Mouse (Mus musculus): ENCODE measurements at regions not wholly inside any gene's neighbourhood (a gene's known extent, or its start where the extent isn't known, plus 50 kb on each side); places are given as distances from the start of the nearest gene placed in this dataset.

DNA sequence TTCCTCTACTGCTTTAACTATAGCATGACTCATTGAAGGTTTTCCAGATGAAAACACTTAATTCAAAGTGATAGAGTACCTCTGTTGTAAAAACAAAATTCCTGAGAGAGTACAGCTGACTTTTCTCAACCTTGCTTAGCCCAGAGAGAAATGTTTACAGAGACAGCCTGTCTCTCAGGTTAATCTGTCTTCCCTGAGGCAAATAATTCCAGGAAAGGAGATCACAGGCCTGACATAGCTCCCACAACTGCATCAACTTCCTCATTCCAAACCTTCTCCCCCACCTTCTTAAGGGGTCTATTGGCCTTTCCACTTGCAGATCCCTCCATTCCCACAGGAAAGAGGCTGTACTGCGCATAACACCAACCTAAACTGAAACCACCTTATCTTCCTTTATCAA is 586.1 kb upstream of the Impad1 start:
- WGBS: 97% methylated on average over 1 of the region's 1 CpGs
- no peak for TF ChIP-seq CTCF (IDR thresholded peaks at IDR 0.05; ENCODE audit: low read depth)

DNA sequence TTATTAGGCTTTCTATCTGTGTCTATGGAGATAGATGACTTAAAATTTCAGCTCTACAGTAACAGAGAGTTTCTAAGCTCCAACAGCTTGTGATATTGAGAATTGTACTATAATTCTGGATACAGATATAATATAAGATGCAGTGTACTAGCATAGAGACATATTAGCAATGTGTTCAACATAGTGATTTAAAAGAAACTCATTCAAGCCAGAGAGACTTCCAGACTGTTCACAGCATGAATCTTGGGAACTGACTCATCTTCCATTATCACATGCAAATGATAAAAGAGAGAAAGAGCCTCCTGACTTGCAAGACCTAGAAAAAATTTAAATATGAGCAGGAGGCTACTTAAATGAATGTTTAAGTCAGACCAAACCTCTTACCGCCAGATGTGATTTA is 565.1 kb upstream of the Impad1 start:
- Histone ChIP-seq H3K27me3 (ENCODE audit: insufficient read depth, low read length) (no peaks in the 10 kb centered on the region), H3K9me3 (ENCODE audit: low read length) (no peaks in the 10 kb centered on the region), H3K9ac (no peak overlapping the region), H3K4me3 (ENCODE audit: low read depth, low read length) (no peak overlapping the region), H3K4me1 (ENCODE audit: insufficient read depth) (no peaks in the 10 kb centered on the region), H3K27ac (ENCODE audit: low read depth, low read length) (no peak overlapping the region), H3K4me2 (ENCODE audit: low read depth) (no peak overlapping the region), H3K36me3 (ENCODE audit: insufficient read depth) (no peaks in the 10 kb centered on the region)
- peak; percentile 51 for ATAC-seq
- TF ChIP-seq CTCF (IDR thresholded peaks at IDR 0.05; ENCODE audit: low read depth): no peak
- WGBS: 91% methylated on average over 1 of the region's 1 CpGs
- no peak for DNase-seq

More for the DNA sequence above, 586.1 kb upstream of the Impad1 start:
- no peak overlapping the region for H3K27ac ChIP-seq (ENCODE audit: low read depth, low read length)
- no peak overlapping the region for H3K4me2 ChIP-seq (ENCODE audit: low read depth)
- no peaks in the 10 kb centered on the region for H3K36me3 ChIP-seq (ENCODE audit: insufficient read depth)
- H3K9me3 ChIP-seq (ENCODE audit: low read length): no peaks in the 10 kb centered on the region
- H3K4me3 ChIP-seq (ENCODE audit: low read depth, low read length): no peak overlapping the region
- no peak for ATAC-seq
- no peak overlapping the region for H3K9ac ChIP-seq
- no peaks in the 10 kb centered on the region for H3K4me1 ChIP-seq (ENCODE audit: insufficient read depth)
- DNase-seq: no peak
- no peaks in the 10 kb centered on the region for H3K27me3 ChIP-seq (ENCODE audit: insufficient read depth, low read length)

DNA sequence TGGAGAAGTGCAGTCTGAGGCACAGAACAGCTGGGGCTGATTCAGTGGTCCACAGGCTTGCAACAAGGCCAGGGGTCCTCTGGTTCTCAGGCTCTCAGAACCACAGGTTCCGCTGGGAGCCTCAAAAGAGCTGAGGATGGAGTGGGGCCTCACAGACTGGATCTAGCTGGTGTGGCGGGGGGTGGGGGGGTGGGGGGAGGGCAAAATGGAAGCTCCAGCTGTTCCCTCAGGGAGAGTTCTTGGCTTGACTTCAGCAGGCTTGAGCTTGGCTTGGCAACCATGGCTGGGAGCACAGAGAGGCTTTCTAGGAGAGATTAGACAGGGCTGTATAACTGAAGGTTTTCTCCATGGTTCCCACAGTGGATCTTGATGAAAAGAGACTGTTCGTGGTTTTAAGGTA is 553.1 kb upstream of the Impad1 start:
- H3K4me3 ChIP-seq (ENCODE audit: low read depth, low read length): no peak overlapping the region
- TF ChIP-seq CTCF (IDR thresholded peaks at IDR 0.05; ENCODE audit: low read depth): no peak
- H3K27ac ChIP-seq (ENCODE audit: low read depth, low read length): no peak overlapping the region
- no peaks in the 10 kb centered on the region for H3K27me3 ChIP-seq (ENCODE audit: insufficient read depth, low read length)
- no peak overlapping the region for H3K4me2 ChIP-seq (ENCODE audit: low read depth)
- WGBS: 76% methylated on average over 3 of the region's 3 CpGs
- ATAC-seq: no peak
- H3K36me3 ChIP-seq (ENCODE audit: insufficient read depth): no peaks in the 10 kb centered on the region
- H3K9ac ChIP-seq: no peak overlapping the region
- H3K4me1 ChIP-seq (ENCODE audit: insufficient read depth): no peaks in the 10 kb centered on the region
- H3K9me3 ChIP-seq (ENCODE audit: low read length): no peaks in the 10 kb centered on the region
- DNase-seq: no peak

DNA sequence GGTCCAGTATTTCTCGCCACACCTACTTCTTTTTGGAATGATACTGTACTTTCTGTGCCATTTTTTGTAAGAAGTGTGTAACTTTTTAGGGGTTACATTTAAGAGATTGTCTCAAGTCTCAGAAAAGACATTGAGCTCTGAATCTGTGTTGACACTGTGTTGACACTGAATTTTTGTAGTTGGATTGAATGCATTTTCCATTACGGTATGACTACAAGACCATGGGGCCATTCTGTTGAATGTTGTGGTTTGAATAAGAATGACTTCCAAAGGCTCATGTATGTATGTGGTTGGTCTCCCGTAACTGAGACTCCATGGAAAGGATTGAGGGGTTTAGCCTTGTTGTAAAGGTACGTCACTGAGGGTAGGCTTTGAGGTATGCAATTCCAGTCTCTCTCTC is 551.6 kb upstream of the Impad1 start:
- H3K4me2 ChIP-seq (ENCODE audit: low read depth): no peak overlapping the region
- WGBS: 86% methylated on average over 4 of the region's 4 CpGs
- H3K9me3 ChIP-seq (ENCODE audit: low read length): no peaks in the 10 kb centered on the region
- no peak overlapping the region for H3K4me3 ChIP-seq (ENCODE audit: low read depth, low read length)
- H3K9ac ChIP-seq: no peak overlapping the region
- no peak overlapping the region for H3K27ac ChIP-seq (ENCODE audit: low read depth, low read length)
- ATAC-seq: no peak
- no peak for TF ChIP-seq CTCF (IDR thresholded peaks at IDR 0.05; ENCODE audit: low read depth)
- no peak for DNase-seq
- no peaks in the 10 kb centered on the region for H3K27me3 ChIP-seq (ENCODE audit: insufficient read depth, low read length)
- H3K36me3 ChIP-seq (ENCODE audit: insufficient read depth): no peaks in the 10 kb centered on the region
- no peaks in the 10 kb centered on the region for H3K4me1 ChIP-seq (ENCODE audit: insufficient read depth)

DNA sequence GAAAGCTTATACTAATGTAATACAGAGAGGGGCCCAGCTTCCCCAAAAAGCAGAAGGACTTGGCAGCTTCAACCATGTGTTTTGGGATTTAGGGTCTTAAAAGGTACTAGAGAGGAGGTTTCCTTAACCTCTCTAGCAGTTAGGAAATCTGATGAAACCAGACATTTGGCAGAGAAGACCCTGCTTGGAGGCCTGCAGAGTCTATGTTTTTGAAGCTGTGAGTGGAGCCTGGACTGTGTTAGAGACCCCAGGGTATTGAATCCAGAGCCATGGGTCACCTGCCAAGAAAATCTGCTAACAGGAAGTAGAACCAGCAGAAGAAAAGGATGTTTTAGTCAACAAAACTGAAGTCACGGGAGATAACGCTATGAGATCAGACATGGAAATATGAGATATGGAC is 551.2 kb upstream of the Impad1 start:
- TF ChIP-seq CTCF (IDR thresholded peaks at IDR 0.05; ENCODE audit: low read depth): no peak
- Histone ChIP-seq H3K36me3 (ENCODE audit: insufficient read depth) (no peaks in the 10 kb centered on the region), H3K4me2 (ENCODE audit: low read depth) (no peak overlapping the region), H3K27ac (ENCODE audit: low read depth, low read length) (no peak overlapping the region), H3K9ac (no peak overlapping the region), H3K4me3 (ENCODE audit: low read depth, low read length) (no peak overlapping the region), H3K27me3 (ENCODE audit: insufficient read depth, low read length) (no peaks in the 10 kb centered on the region), H3K4me1 (ENCODE audit: insufficient read depth) (no peaks in the 10 kb centered on the region), H3K9me3 (ENCODE audit: low read length) (no peaks in the 10 kb centered on the region)
- DNase-seq: no peak
- WGBS: 93% methylated on average over 2 of the region's 2 CpGs
- no peak for ATAC-seq

DNA sequence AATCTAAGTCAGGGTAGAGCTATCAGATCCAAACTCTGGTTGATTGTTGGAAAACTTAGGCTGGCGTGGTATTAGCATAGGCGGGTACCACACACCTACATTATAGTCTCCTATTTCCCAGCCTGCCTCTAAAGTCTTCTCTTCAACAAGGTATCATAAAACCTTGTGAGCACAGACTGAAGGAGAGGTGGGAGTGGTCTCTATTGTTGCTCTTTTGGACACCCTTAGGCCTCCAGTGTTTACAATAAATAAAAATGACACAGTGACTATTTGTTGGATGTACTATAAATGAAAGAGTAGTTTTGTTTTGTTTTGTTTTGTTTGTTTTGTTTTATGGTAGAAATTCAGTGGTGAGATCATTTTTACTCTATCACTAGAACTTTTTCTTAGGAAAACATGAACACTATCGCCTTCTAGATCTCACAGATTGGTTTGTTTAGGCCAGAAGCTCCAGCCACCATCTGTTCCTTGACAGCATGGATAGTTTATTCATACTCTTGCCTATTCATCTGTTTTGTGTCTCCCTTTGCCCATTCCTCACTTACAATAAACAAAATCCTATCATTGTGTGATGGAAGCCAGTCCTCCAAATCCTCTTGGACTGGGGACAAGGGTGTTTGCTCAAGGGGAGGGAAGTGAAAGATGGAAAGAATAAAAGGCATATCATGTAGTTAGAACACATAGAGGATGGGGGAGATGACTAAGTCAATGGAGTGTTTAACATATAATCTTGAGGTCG is 544.2 kb upstream of the Impad1 start:
- 77% methylated on average over 4 of the region's 4 CpGs for WGBS
- Histone ChIP-seq H3K4me1 (ENCODE audit: insufficient read depth) (no peaks in the 10 kb centered on the region), H3K36me3 (ENCODE audit: insufficient read depth) (no peaks in the 10 kb centered on the region), H3K4me2 (ENCODE audit: low read depth) (no peak overlapping the region), H3K9me3 (ENCODE audit: low read length) (no peaks in the 10 kb centered on the region), H3K27ac (ENCODE audit: low read depth, low read length) (no peak overlapping the region), H3K27me3 (ENCODE audit: insufficient read depth, low read length) (no peaks in the 10 kb centered on the region), H3K9ac (no peak overlapping the region), H3K4me3 (ENCODE audit: low read depth, low read length) (no peak overlapping the region)
- DNase-seq (no peak), ATAC-seq (no peak)
- TF ChIP-seq CTCF (IDR thresholded peaks at IDR 0.05; ENCODE audit: low read depth): no peak

DNA sequence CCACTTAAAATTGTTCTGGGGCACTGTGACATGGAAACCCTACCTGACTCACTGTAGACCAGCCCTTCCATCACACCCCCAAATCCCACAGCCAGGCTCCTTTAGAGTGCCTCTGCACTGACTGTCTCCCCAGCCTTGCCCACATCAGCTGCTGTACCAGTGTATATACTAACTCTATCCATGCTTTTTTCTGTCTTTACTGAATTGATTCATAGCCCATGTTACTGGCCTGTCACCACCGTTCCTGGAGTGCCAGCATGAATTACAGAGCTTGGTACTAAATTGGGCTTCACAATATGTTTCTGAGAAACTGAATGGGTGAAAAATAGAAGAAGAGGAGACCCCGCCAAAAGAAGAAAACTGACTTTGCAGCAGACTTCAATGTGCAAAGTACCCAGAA is 541.9 kb upstream of the Impad1 start:
- 0 out of 2 replicates have a peak overlapping the region, but pooled peaks have one; percentile 15 for H3K27ac ChIP-seq (ENCODE audit: low read depth, low read length)
- 63% methylated on average over 2 of the region's 2 CpGs for WGBS
- no peaks in the 10 kb centered on the region for H3K36me3 ChIP-seq (ENCODE audit: insufficient read depth)
- H3K27me3 ChIP-seq (ENCODE audit: insufficient read depth, low read length): no peaks in the 10 kb centered on the region
- DNase-seq (peak; percentile 33), ATAC-seq (peak; percentile 91)
- H3K9me3 ChIP-seq (ENCODE audit: low read length): no peaks in the 10 kb centered on the region
- H3K4me1 ChIP-seq (ENCODE audit: insufficient read depth): no peaks in the 10 kb centered on the region
- no peak overlapping the region for H3K4me3 ChIP-seq (ENCODE audit: low read depth, low read length)
- no peak for TF ChIP-seq CTCF (IDR thresholded peaks at IDR 0.05; ENCODE audit: low read depth)
- H3K9ac ChIP-seq: no peak overlapping the region
- H3K4me2 ChIP-seq (ENCODE audit: low read depth): no peak overlapping the region

Data from forebrain, postnatal 0 days (tissue).